Mouse (Mus musculus) adrenal gland (tissue): ENCODE results near the gene Agrn.
"Not testable (repeated sequence)": the region's sequence is repeated elsewhere in the genome, so short reads cannot be mapped to it uniquely, and the experiment has no call there.

Source experiments
- intact Hi-C: fragments of 180-260 bp; cut with DNase I; formaldehyde crosslinking; loops from one replicate; pipeline ENCODE4 v1.15.1; 2025
- microRNA-seq, 2 experiments: library from miRNA; unstranded; fragments of <30 nt; microRNA quantifications; one replicate each; pipeline ENCODE4; 2019

Agrn gene

GRCm38 (mm10) chr4:156166477-156166876 lies 30.8 kb downstream of the Agrn start:
- intact Hi-C loops = no loop called here

- intact Hi-C loops = no loop called here
Observed at GRCm38 (mm10) chr4:156154771-156155170, 42.5 kb downstream of the Agrn start.

- intact Hi-C loops = not testable (repeated sequence)
Observed at GRCm38 (mm10) chr4:156150887-156151286, 46.4 kb downstream of the Agrn start.

GRCm38 (mm10) chr4:156136285-156137100 lies 60.8 kb downstream of the Agrn start:
- intact Hi-C loops = no loop called here

GRCm38 (mm10) chr4:156135801-156136200 lies 61.5 kb downstream of the Agrn start:
- intact Hi-C loops = no loop called here

- intact Hi-C loops = no loop called here
Observed at GRCm38 (mm10) chr4:156135112-156135511, 62.2 kb downstream of the Agrn start.

GRCm38 (mm10) chr4:156133943-156134605 lies 63.2 kb downstream of the Agrn start:
- intact Hi-C loops = no loop called here

- intact Hi-C loops = no loop called here
Observed at GRCm38 (mm10) chr4:156133334-156133733, 64.0 kb downstream of the Agrn start.

GRCm38 (mm10) chr4:156130940-156131339 lies 66.3 kb downstream of the Agrn start:
- intact Hi-C loops = no loop called here

- intact Hi-C loops = no loop called here
Observed at GRCm38 (mm10) chr4:156130436-156130835, 66.9 kb downstream of the Agrn start, which contains the start of gene Rnf223. TSS of gene Rnf223 (plus strand) at chr4:156130513.

GRCm38 (mm10) chr4:156128746-156129145 lies 68.5 kb downstream of the Agrn start:
- intact Hi-C loops = no loop called here

- intact Hi-C loops = no loop called here
Observed at GRCm38 (mm10) chr4:156126841-156127240, 70.4 kb downstream of the Agrn start.

GRCm38 (mm10) chr4:156125393-156125792 lies 71.9 kb downstream of the Agrn start:
- intact Hi-C loops = no loop called here

- intact Hi-C loops = no loop called here
Observed at GRCm38 (mm10) chr4:156124077-156124476, 73.2 kb downstream of the Agrn start.

Small RNA genes within 50 kb of the gene (microRNA-seq; reads per million reads assigned to microRNA genes)
- gene Mir7658 = 2.1 to 4.7 reads per million in 2 experiments
